Mouse (Mus musculus): Measurements from ENCODE around the gene Dnaaf5.

The Dnaaf5 gene

DNA sequence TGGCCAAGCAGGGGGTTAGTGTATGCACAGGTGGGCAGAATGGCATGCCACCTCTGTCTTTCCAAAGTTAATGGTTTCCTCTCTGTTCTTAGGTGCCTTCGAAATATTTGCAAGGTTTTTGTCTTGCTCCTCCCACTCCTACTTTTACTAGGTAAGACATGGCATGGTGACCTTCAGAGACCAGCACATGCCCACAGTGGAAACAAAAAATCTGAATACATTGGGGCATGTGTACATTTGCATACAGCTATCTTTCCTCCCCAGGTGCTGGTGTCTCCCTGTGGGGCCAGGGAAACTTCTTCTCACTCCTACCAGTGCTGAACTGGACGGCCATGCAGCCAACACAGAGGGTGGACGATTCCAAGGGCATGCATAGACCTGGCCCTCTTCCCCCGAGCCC, 84.4 kb downstream of the Dnaaf5 start:
- DNase-seq: no peak

All from kidney, postnatal 36 days (tissue).